Mouse (Mus musculus) limb, embryonic 12.5 days (tissue): ENCODE data around the gene Ifi203. TPM values are rescaled to one million over a fixed set of nuclear protein-coding genes. Genes with fewer than 3 reads are reported as not detected.
"Not testable (repeated sequence)": the region's sequence is repeated elsewhere in the genome, so short reads cannot be mapped to it uniquely, and the experiment has no call there.

Source experiments
- ATAC-seq: fragments of 200-750 bp; cut with Nextera tagmentation; 2 replicates; pipeline ENCODE4 v1.8.0; 2017; ENCODE audit warnings: low read depth, moderate TSS enrichment; ENCODE audit not compliant: insufficient number of reproducible peaks, insufficient read depth, low FRiP score, low TSS enrichment
- H3K27ac ChIP-seq: fragments of 300-500 bp; sonication (generic); 2 replicates; pipeline ENCODE4 v1.5.1; 2016; ENCODE audit warnings: mild to moderate bottlenecking, moderate library complexity
- H3K27me3 ChIP-seq: fragments of 300-500 bp; sonication (generic); 2 replicates; pipeline ENCODE4 v1.6.1; 2016; ENCODE audit warnings: mild to moderate bottlenecking, moderate library complexity
- H3K36me3 ChIP-seq: fragments of 300-500 bp; sonication (generic); 2 replicates; pipeline ENCODE4 v1.6.1; 2016; ENCODE audit warnings: mild to moderate bottlenecking, moderate library complexity
- H3K4me1 ChIP-seq: fragments of 300-500 bp; sonication (generic); replicated peaks from 2 replicates; pipeline ENCODE4 v1.6.1; 2016
- H3K4me2 ChIP-seq: fragments of 300-500 bp; sonication (generic); 2 replicates; pipeline ENCODE4 v1.6.1; 2016; ENCODE audit warnings: mild to moderate bottlenecking, moderate library complexity
- H3K4me3 ChIP-seq: fragments of 300-500 bp; sonication (generic); replicated peaks from 2 replicates; pipeline ENCODE4 v1.5.1; 2016; ENCODE audit warnings: mild to moderate bottlenecking
- H3K9ac ChIP-seq: fragments of 300-500 bp; sonication (generic); replicated peaks from 2 replicates; pipeline ENCODE4 v1.6.1; 2016; ENCODE audit warnings: mild to moderate bottlenecking, moderate library complexity
- H3K9me3 ChIP-seq: fragments of 300-500 bp; sonication (generic); 2 replicates; pipeline ENCODE4 v1.6.1; 2016; ENCODE audit warnings: mild to moderate bottlenecking, moderate library complexity
- WGBS: fragments of 180-500 bp; shearing (Covaris S2); methylation state at CpG from one replicate; pipeline ENCODE4 v1.1.7; 2016; 5-methylcytosine and 5-hydroxymethylcytosine counted together
- polyA plus RNA-seq: library from polyadenylated mRNA; unstranded; fragments of >200 nt; fragmentation: Nextera tagmentation; extraction: Ambion mirVana; gene quantifications from 2 replicates; pipeline ENCODE4 v1.2.1, GENCODE M21; 2016

Gene Ifi203
- polyA plus RNA-seq, 1 experiment from 2014 or later: 0.73 TPM

DNA sequence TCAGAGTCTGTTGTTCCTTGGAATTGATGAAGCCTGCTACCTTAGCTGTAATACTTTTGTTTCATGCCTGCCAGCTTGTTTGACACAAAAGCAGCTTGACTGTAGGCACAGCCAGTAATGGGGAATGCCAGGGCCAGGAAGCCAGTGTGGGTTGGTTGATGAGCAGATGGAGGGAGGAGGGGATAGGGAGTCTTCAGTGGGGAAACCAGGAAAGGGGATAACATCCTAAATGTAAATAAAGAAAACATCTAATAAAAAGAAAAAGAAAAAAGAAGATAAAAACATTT lies 251 bp upstream of the Ifi203 start:
- H3K4me1 ChIP-seq, H3K4me3 ChIP-seq, H3K27me3 ChIP-seq, H3K9me3 ChIP-seq, H3K27ac ChIP-seq, H3K4me2 ChIP-seq, H3K9ac ChIP-seq, ATAC-seq, H3K36me3 ChIP-seq: not testable (repeated sequence)

DNA sequence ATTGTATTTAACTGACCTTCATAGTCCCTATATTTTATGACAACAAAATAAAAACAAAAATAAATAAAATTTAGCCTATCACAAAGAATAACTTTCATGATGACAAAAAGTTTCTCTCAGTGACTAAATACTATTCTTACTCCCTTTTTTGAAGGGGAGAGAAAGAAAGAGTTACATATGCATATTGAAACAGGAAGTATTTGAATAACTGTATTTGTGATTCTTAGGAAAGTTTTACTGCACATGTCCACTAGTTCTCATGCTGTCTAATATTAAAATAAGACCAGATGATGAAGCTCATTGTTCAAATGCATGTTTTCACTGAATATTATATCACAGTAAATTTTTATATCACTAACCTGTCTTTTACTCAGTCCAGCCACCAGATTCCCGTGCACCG lies 950 bp downstream of the Ifi203 start:
- not testable (repeated sequence) for H3K4me3 ChIP-seq, ATAC-seq, H3K9ac ChIP-seq, H3K4me2 ChIP-seq, H3K9me3 ChIP-seq, H3K4me1 ChIP-seq, H3K36me3 ChIP-seq, H3K27me3 ChIP-seq, H3K27ac ChIP-seq
- 87% methylated on average over 2 of the region's 2 CpGs for WGBS

DNA sequence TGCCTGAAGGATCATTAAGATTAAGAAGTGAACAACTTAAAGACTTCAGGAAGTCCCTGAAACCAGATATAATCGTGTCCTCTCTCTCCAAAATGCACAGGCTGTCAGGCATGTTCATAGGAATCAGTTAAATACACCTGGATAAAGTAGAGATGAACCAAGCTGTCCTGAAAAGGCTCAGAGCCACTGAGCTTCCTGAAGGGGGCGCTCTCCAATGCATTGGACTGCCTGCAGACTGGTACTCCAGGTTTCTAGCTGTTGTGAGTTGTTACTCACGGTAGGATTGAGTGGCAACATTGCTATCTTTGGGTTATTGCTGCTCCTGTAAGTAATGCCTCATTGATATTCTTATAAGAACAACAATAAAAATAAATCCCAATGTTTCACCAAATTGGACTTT lies 23.2 kb downstream of the Ifi203 start:
- H3K27me3 ChIP-seq, ATAC-seq, H3K4me3 ChIP-seq, H3K9me3 ChIP-seq, H3K27ac ChIP-seq, H3K9ac ChIP-seq, H3K36me3 ChIP-seq, H3K4me1 ChIP-seq, H3K4me2 ChIP-seq: not testable (repeated sequence)
- WGBS: 60% methylated on average over 3 of the region's 3 CpGs

DNA sequence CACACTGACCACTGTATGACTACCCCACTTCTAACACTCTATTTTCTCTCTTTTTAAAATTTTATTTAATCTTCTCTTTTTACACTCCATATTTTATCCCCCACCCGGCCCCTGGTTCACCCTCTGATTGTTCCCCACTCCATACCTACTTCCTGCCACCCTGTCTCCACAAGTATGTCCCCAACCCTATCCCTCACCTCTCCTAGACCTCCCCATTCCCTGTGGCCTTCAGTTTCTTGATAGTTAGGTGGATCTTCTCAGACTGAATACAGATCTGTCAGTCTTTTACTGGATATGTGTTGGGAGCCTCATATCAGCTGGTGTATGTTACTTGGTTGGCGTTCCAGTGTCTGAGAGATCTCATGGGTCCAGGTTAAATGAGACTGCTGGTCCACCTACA lies 27.9 kb downstream of the Ifi203 start:
- Histone ChIP-seq H3K36me3 (no peaks in the 10 kb centered on the region), H3K27me3 (no peaks in the 10 kb centered on the region), H3K4me1 (no peaks in the 10 kb centered on the region), H3K27ac (no peak overlapping the region), H3K4me2 (no peak overlapping the region), H3K4me3 (no peak overlapping the region), H3K9ac (no peak overlapping the region), H3K9me3 (no peaks in the 10 kb centered on the region)
- 84% methylated on average over 2 of the region's 2 CpGs for WGBS
- no peak for ATAC-seq

DNA sequence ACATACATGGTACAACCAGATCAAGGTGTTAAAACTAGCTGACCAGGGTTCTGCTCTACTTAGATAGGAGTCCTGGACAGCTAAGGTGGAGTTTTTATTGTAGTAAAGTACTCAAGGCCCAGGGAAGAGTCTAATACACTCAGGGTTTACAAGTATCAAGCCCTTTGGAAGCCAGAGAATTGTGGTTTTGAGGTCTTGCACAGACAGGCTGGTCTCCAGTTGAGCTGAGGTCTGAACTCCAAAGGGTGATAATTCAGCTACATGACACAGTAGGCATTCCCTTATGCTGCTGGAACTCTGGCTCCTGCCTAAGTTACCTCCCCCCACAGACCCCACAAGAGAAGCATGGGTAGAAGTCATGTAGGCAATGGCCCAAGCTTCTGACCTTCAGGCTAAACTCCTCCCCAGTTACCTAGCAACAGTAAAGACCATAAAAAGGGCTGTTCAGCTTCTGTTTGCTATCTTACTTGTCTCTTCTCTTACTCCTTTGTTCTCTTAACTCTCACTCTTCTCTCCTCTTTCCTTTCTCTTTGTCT lies 29.1 kb downstream of the Ifi203 start:
- not testable (repeated sequence) for H3K9me3 ChIP-seq, ATAC-seq, H3K27me3 ChIP-seq

DNA sequence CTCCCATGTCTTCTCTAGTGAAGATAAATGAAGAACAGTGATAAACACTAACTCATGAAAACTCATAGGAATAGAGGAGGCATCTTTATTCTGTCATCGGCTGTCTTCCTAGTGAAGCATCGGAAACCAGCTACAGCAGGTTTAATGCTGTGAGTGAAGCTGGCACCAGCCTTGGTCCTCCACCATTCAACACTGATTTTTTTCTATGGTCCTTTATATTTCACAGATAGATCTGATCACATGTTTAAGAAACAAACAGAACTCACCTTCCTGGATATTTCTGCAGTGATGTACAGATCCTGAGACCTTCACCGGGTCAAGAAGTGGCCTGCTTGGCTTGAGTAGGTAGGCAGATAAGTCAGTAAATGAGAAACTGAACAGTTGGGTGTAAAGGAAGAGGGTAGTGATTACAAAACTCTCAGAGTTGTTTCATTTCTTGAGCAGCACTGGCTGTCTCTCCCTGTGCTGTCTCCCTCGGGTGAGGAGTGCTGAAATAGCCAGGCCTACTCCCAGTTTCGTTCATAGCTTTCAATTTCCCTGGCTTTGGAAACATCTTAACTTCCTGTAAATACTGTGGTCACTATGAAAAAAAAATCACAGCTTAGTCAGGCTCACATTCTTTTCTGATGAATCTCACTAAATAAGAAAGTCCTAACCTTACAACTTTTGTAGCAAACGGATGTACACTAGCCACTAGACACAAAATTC lies 29.8 kb downstream of the Ifi203 start, which contains the start of gene Ifi211:
Ifi211 (minus strand) TSS at position 499 of the 708 bp plus-strand sequence.
- not testable (repeated sequence) for H3K4me3 ChIP-seq, ATAC-seq
- WGBS: 84% methylated on average over 6 of the region's 6 CpGs

More for the DNA sequence above, 29.1 kb downstream of the Ifi203 start:
- not testable (repeated sequence) for H3K9ac ChIP-seq, H3K4me2 ChIP-seq, H3K27ac ChIP-seq, H3K36me3 ChIP-seq, H3K4me3 ChIP-seq, H3K4me1 ChIP-seq

DNA sequence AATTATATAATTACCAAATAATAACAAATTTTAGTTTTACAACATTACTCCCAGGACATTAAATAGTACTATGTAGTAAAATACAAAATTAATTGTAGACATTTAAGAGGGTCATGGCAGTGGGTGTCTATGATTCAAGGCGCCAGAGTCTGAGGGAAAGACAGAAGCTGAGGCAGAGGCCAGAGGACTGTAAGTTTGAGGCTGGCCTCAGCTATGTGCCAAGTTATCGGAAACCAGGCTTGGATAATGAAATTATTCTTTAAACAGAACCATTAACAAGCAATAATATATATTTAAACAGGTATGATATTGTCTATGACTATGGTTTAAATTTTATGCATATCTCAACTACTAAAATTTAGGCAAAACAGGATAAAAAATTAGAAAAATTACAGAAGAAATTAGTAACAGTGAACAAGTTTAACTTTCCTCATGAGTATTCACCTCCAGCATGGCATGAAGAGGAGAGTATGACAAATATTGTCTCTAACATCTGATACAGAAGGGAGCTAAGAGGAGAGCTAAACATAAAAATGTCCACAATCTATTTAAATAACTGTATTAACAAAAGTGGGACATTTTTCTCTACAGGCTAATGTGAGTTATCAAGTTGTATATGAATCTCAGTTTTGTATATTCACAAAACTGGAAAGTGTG lies 30.5 kb downstream of the Ifi203 start:
- no peaks in the 10 kb centered on the region for H3K9me3 ChIP-seq
- H3K4me2 ChIP-seq: no peak overlapping the region
- WGBS: 81% methylated on average over 2 of the region's 2 CpGs
- no peak overlapping the region for H3K9ac ChIP-seq
- no peak for ATAC-seq
- H3K27me3 ChIP-seq: no peaks in the 10 kb centered on the region
- no peak overlapping the region for H3K27ac ChIP-seq
- H3K4me1 ChIP-seq: no peaks in the 10 kb centered on the region
- no peak overlapping the region for H3K4me3 ChIP-seq
- H3K36me3 ChIP-seq: no peaks in the 10 kb centered on the region

More for the DNA sequence above, 29.8 kb downstream of the Ifi203 start, which contains the start of gene Ifi211:
- H3K36me3 ChIP-seq, H3K27ac ChIP-seq, H3K9ac ChIP-seq, H3K4me2 ChIP-seq, H3K9me3 ChIP-seq, H3K4me1 ChIP-seq, H3K27me3 ChIP-seq: not testable (repeated sequence)

DNA sequence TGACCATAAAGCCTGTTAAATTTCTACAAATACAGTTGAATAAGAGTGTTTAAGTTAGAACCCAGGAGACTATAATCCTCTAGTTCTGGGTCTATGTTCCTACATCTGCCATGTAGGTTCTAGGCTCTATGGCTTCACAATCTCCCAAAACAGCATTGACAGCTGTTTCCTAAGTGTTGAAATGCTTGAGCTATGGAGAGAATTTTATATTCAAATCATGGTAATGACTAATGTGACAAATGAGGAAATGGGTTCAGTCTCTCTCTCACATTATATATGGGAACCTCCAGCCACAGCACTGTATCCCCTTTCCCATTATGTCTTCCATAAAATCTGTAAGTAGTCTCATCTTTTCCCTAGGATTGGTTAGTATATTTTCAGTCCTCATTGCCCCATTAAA lies 34.1 kb downstream of the Ifi203 start:
- H3K9me3 ChIP-seq, H3K9ac ChIP-seq, H3K4me3 ChIP-seq, H3K27ac ChIP-seq, H3K4me2 ChIP-seq, ATAC-seq, H3K27me3 ChIP-seq, H3K36me3 ChIP-seq, H3K4me1 ChIP-seq: not testable (repeated sequence)

DNA sequence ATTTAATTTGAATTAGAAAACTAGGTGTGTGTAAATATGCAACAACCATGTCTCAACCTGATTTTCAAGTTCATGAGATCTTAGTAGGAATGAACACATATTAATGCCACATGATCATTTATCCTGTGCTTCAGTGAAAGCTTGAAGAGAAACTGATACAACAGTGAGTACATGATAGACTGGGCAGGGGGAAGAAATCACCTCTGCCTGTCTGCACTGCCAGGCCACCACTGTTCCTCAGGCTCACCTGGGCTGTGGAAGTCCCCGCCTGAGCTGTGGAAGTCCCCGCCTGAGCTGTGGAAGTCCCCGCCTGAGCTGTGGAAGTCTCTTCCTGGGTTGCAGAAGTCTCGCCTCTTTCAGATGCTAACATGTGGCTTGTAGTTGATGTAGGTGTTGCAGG lies 36.6 kb downstream of the Ifi203 start:
- not testable (repeated sequence) for H3K4me1 ChIP-seq, H3K9ac ChIP-seq, H3K36me3 ChIP-seq, H3K27me3 ChIP-seq, H3K9me3 ChIP-seq, H3K4me3 ChIP-seq, H3K27ac ChIP-seq, ATAC-seq, H3K4me2 ChIP-seq
- WGBS: 91% methylated on average over 4 of the region's 4 CpGs

DNA sequence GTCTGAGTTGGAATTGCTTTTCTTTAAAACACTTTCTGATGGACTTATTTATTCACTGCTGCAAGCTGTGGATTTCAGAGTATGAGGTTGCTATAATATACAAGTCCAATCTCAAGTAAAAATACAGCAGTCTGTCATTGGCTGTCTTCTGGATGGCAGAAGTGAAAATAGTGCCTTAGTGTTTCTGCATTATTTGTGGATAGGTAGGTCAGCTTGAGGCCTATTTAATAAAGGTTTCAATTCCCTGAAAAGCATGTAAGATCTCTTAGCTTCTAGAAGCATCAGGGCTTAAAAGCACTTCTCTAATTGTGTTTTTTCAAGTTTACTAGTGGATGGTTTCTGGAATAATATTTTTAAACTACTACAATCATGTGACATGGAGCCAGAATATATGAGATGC lies 52.7 kb downstream of the Ifi203 start:
- H3K9ac ChIP-seq, H3K4me3 ChIP-seq, H3K27ac ChIP-seq, ATAC-seq, H3K4me1 ChIP-seq, H3K9me3 ChIP-seq, H3K36me3 ChIP-seq, H3K27me3 ChIP-seq, H3K4me2 ChIP-seq: not testable (repeated sequence)

DNA sequence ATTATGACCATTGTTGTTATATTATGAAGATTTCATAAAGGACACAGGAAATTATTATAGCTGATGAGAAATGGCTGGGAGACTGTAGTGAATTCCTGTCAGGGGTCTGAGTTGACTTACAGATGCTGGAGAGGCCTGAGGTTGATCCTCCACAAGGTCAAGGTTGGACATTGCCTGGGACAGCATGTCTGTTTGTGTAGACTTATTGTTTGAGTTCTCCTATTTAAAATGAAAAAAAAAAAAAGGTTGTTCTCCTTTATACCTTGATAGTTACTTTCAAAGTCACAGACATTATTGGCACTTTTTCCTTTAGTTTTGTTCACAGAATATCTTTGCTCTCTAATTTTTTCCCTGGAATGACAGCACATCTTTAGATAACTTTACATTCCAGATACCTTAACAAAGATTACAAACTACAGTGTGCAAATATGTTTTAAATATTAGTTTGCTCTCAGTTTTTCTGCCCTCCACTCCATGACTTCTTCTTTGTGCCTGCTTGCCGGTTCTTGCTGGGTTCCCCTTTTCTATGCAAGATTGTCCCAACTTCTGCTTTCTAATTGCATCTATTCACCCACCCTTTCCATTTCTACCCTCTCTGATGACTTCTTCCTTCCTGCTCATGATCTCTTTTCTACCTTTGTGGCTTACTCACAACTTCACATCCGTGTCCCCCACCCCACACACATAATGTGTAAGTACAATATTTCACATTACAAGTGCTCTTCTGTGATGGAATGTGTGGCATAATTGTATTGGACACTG lies 55.3 kb downstream of the Ifi203 start:
- not testable (repeated sequence) for H3K4me3 ChIP-seq, H3K4me1 ChIP-seq, H3K27ac ChIP-seq, H3K4me2 ChIP-seq, H3K36me3 ChIP-seq, H3K9me3 ChIP-seq, H3K9ac ChIP-seq, ATAC-seq, H3K27me3 ChIP-seq
- WGBS: 75% methylated on average over 1 of the region's 2 CpGs
